Mouse (Mus musculus): ENCODE data around the gene Gm14308.
"Not testable (repeated sequence)": the region's sequence is repeated elsewhere in the genome, so short reads cannot be mapped to it uniquely, and the experiment has no call there.

Gm14308 gene

GRCm38 (mm10) chr2:176636244-176636643 lies at the start of gene Gm14308:
Gm14308 (minus strand) TSS chr2:176636344.
- in situ Hi-C loops (cut with MboI; ENCODE audit: low pct_unique_long_range_greater_than_20kb in 1 of 2, low sequenced_read_pairs in 2 of 2, unreplicated experiment in 1 of 2): not testable (repeated sequence)

- in situ Hi-C loops (cut with MboI; ENCODE audit: low pct_unique_long_range_greater_than_20kb in 1 of 2, low sequenced_read_pairs in 2 of 2, unreplicated experiment in 1 of 2): not testable (repeated sequence)
These were observed 34.1 kb upstream of the Gm14308 start, which contains the start of gene Zfp973 for GRCm38 (mm10) chr2:176670222-176670621. Zfp973 (plus strand) TSS chr2:176670522.

Data from mouse embryonic stem cell (cell line).